Comparison of ENCODE assay signal across 8 mouse cellular contexts in the genomic region with DNA sequence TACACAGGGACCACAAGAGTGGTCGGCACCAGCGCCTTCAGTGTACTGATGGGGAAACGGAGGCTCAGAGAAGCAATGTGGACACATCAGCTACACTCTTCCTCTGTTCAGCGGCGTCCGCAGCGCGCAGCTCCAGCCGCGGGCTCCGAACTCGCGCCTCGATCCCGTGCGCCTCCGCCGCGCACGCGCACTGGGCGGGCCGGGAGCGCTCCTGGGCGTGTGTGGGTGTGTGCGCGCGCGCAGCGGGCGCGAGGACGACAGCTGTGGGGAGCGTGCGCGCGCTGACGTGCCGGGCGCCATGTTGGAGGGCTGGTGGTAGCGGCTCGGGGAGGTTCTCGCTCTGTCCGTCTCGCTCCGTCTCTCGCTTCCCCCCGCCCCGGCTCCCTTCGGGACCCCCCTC. TPM values are rescaled to one million over a fixed set of nuclear protein-coding genes. Genes with fewer than 3 reads are reported as not detected.
DNase-seq lines count a peak whose midpoint lies in the region; ATAC-seq and TF ChIP-seq lines count a peak whose summit lies in the region.

Ppp4r2 (plus strand) TSS at position 268 of the 400 bp plus-strand sequence.

- H3K4me2 ChIP-seq in heart, embryonic 11.5 days = peak within 1 kb of the TSS; percentile 67
- peak within 1 kb of the TSS; percentile 63 for H3K4me2 ChIP-seq in kidney, embryonic 16.5 days (replicated peaks; ENCODE audit: low read depth, low read length)
- peak within 1 kb of the TSS; percentile 95 for H3K4me2 ChIP-seq in myocyte (ENCODE audit: low read depth)

- peak; percentile 93 to 96 for DNase-seq in B cell, adult 2 months
- peak; percentile 96 for DNase-seq in brain, adult 2 months (ENCODE audit: low read depth, low spot score)
- peak; percentile 62 for DNase-seq in liver, adult 2 months (ENCODE audit: extremely low read depth, low read depth, low spot score)
- DNase-seq in splenic B cell, adult 2 months (ENCODE audit: low read depth, low spot score) = peak; percentile 95

- H3K9ac ChIP-seq in heart, embryonic 11.5 days (ENCODE audit: low read depth, low read length) = peak within 1 kb of the TSS; percentile 94
- peak within 1 kb of the TSS; percentile 96 for H3K9ac ChIP-seq in kidney, embryonic 16.5 days (replicated peaks; ENCODE audit: low read length)
- peak within 1 kb of the TSS; percentile 70 for H3K9ac ChIP-seq in liver, adult 2 months (ENCODE audit: low read depth, low read length)

- under 1% methylated on average over 42 of the region's 50 CpGs for WGBS in heart, embryonic 11.5 days (ENCODE audit: insufficient replicate concordance)
- under 1% methylated on average over 41 of the region's 50 CpGs for WGBS in kidney, embryonic 16.5 days
- WGBS in liver, adult 2 months = 2% methylated on average over 42 of the region's 50 CpGs

- H3K9me3 ChIP-seq in heart, embryonic 11.5 days (replicated peaks; ENCODE audit: control insufficient read depth, low read length) = no peaks in the 10 kb centered on the region
- no peaks in the 10 kb centered on the region for H3K9me3 ChIP-seq in kidney, embryonic 16.5 days (ENCODE audit: low read length)

- ATAC-seq in erythroblast, adult 5-6 weeks (replicated peaks; ENCODE audit: low FRiP score, poor library complexity, severe bottlenecking) = peak; percentile 93
- peak; percentile 88 for ATAC-seq in heart, embryonic 11.5 days (replicated peaks; ENCODE audit: insufficient number of reproducible peaks, low FRiP score, low TSS enrichment)
- peak; percentile 93 for ATAC-seq in kidney, embryonic 16.5 days (ENCODE audit: low FRiP score, low TSS enrichment)

- peak within 1 kb of the TSS; percentile 90 for H3K4me3 ChIP-seq in heart, embryonic 11.5 days (ENCODE audit: low read depth, low read length)
- peak within 1 kb of the TSS; percentile 93 for H3K4me3 ChIP-seq in kidney, embryonic 16.5 days (ENCODE audit: low read length)
- peak within 1 kb of the TSS; percentile 77 for H3K4me3 ChIP-seq in liver, adult 2 months (ENCODE audit: insufficient read depth, low read depth, low read length)
- peak within 1 kb of the TSS; percentile 41 for H3K4me3 ChIP-seq in myocyte

- H3ac ChIP-seq in myocyte (ENCODE audit: control insufficient read depth, insufficient read length) = peak within 1 kb of the TSS; percentile 90

- H3K27ac ChIP-seq in heart, embryonic 11.5 days (ENCODE audit: low read depth, low read length) = peak within 1 kb of the TSS; percentile 93
- peak within 1 kb of the TSS; percentile 89 for H3K27ac ChIP-seq in kidney, embryonic 16.5 days (ENCODE audit: low read length)
- peak within 1 kb of the TSS; percentile 14 for H3K27ac ChIP-seq in liver, adult 2 months (replicated peaks; ENCODE audit: insufficient read depth, low read depth, low read length)

- H3K79me2 ChIP-seq in liver, adult 2 months (ENCODE audit: control insufficient read depth, insufficient read depth, low read length) = peaks cover 15% of the 10 kb centered on the region; the same call in 1 of the 2 replicates
- H3K79me2 ChIP-seq in myocyte (ENCODE audit: control insufficient read depth, insufficient read depth) = peaks cover 49% of the 10 kb centered on the region

- H3K27me3 ChIP-seq in heart, embryonic 11.5 days (ENCODE audit: control insufficient read depth, insufficient read depth, low read length) = no peaks in the 10 kb centered on the region
- no peaks in the 10 kb centered on the region for H3K27me3 ChIP-seq in kidney, embryonic 16.5 days (ENCODE audit: insufficient read depth, low read length)
- H3K27me3 ChIP-seq in liver, adult 2 months (ENCODE audit: control insufficient read depth, insufficient read depth, low read length) = no peaks in the 10 kb centered on the region
- H3K27me3 ChIP-seq in myocyte (ENCODE audit: control insufficient read depth, insufficient read depth, insufficient read length) = no peaks in the 10 kb centered on the region
- H3K27me3 ChIP-seq in splenic B cell, adult 2 months (ENCODE audit: control insufficient read depth, insufficient read depth, low read length, poor library complexity, severe bottlenecking) = no peaks in the 10 kb centered on the region

- TF ChIP-seq POLR2A in liver, adult 2 months (IDR thresholded peaks at IDR 0.05; ENCODE audit: extremely low read depth, insufficient read depth, low read length) = 0 out of 2 replicates have a peak, but pooled peaks have one; percentile 54
- TF ChIP-seq POLR2A in myocyte (IDR thresholded peaks at IDR 0.05; ENCODE audit: insufficient read length, low read depth) = peak; percentile 46

- H3K4me1 ChIP-seq in heart, embryonic 11.5 days (ENCODE audit: control insufficient read depth, insufficient read depth, low read length) = peaks cover 5% of the 10 kb centered on the region; the same call in 1 of the 2 replicates
- H3K4me1 ChIP-seq in kidney, embryonic 16.5 days (ENCODE audit: insufficient read depth, low read length) = peaks cover 18% of the 10 kb centered on the region
- peaks cover 2% of the 10 kb centered on the region for H3K4me1 ChIP-seq in liver, adult 2 months (ENCODE audit: control insufficient read depth, insufficient read depth, low read length)

- no peak for TF ChIP-seq CTCF in liver, adult 2 months (IDR thresholded peaks at IDR 0.05; ENCODE audit: low read depth, low read length)

- peaks cover 21% of the 10 kb centered on the region for H3K36me3 ChIP-seq in heart, embryonic 11.5 days (ENCODE audit: control insufficient read depth, insufficient read depth, low read length)
- H3K36me3 ChIP-seq in kidney, embryonic 16.5 days (ENCODE audit: insufficient read depth, low read length) = peaks cover 20% of the 10 kb centered on the region
- peaks cover 20% of the 10 kb centered on the region for H3K36me3 ChIP-seq in liver, adult 2 months (ENCODE audit: control insufficient read depth, insufficient read depth, low read length)
- H3K36me3 ChIP-seq in myocyte (ENCODE audit: control insufficient read depth, insufficient read depth) = peaks cover 31% of the 10 kb centered on the region
- peaks cover 6% of the 10 kb centered on the region; the same call in 1 of the 2 replicates for H3K36me3 ChIP-seq in splenic B cell, adult 2 months (ENCODE audit: control insufficient read depth, insufficient read depth, low read length, poor library complexity, severe bottlenecking)

TF ChIP-seq in myocyte, 11 proteins besides CTCF, POLR2A, EP300 and RAD21:
- TF ChIP-seq REST (IDR thresholded peaks at IDR 0.05; ENCODE audit: insufficient read depth, insufficient read length) = no peak
- no peak for TF ChIP-seq USF1 (IDR thresholded peaks at IDR 0.05; ENCODE audit: low read depth)
- no peak for TF ChIP-seq MAX (IDR thresholded peaks at IDR 0.05; ENCODE audit: low read depth)
- TF ChIP-seq MYOG (IDR thresholded peaks at IDR 0.05; ENCODE audit: control insufficient read depth in 1 of 3, insufficient read depth in 1 of 3, insufficient read length in 2 of 3, low read depth in 2 of 3) = peak; percentile 47 to 95 (median 91)
- no peak for TF ChIP-seq CEBPB (IDR thresholded peaks at IDR 0.05; ENCODE audit: insufficient read depth, poor library complexity, severe bottlenecking)
- TF ChIP-seq TCF3 (IDR thresholded peaks at IDR 0.05; ENCODE audit: insufficient read length, low read depth) = peak; percentile 61
- TF ChIP-seq E2F4 (IDR thresholded peaks at IDR 0.05; ENCODE audit: insufficient read depth) = no peak
- TF ChIP-seq TCF12 (IDR thresholded peaks at IDR 0.05; ENCODE audit: insufficient read depth, poor library complexity, severe bottlenecking) = no peak
- no peak for TF ChIP-seq SRF (IDR thresholded peaks at IDR 0.05; ENCODE audit: control insufficient read depth, insufficient read length, low read depth)
- peak in 2 of 3 experiments; percentile 90 for TF ChIP-seq MYOD1 (IDR thresholded peaks at IDR 0.05; ENCODE audit: control insufficient read depth in 1 of 3, insufficient read length in 2 of 3, low read depth in 2 of 3)

RNA-seq across cellular contexts. Expression of gene Ppp4r2, which starts in this region (rescaled TPM):
- total RNA-seq in erythroblast, adult 5-6 weeks (2015; ENCODE audit: low replicate concordance) = 20.6 and 21.3 TPM in 2 replicates
- 46.5 and 49.8 TPM in 2 replicates for total RNA-seq in erythroblast, adult 5-6 weeks (2017; ENCODE audit: low replicate concordance)
- 21.9 and 25.1 TPM in 2 replicates for polyA plus RNA-seq in heart, embryonic 11.5 days (2014; fragmentation: Nextera tagmentation; extraction: Ambion mirVana)
- polyA plus RNA-seq in kidney, embryonic 16.5 days (2015; fragmentation: Nextera tagmentation; extraction: Ambion mirVana) = 16.7 and 17.7 TPM in 2 replicates
- 27.4 and 28.1 TPM in 2 replicates for total RNA-seq in liver, adult 2 months (2014; rRNA removed)
- 8.3 and 10.6 TPM in 2 replicates for polyA plus RNA-seq in liver, adult 2 months (2012; rRNA removed)
- 19.1 TPM for polyA plus RNA-seq in myocyte (2012; fragmentation: generic; extraction: Trizol)

Comparison
In these comparisons a context has a peak if more than half of its experiments do, and no peak if none do; other contexts are left out.
1. Peak in every context shown above with its lines: DNase-seq, ATAC-seq, H3K4me3 ChIP-seq and H3K27ac ChIP-seq.
2. H3K27ac ChIP-seq: peak in every context shown above with its lines; median percentile 93 in heart, embryonic 11.5 days; 89 in kidney, embryonic 16.5 days; 14 in liver, adult 2 months.
3. H3K4me3 ChIP-seq: peak in every context shown above with its lines; median percentile 93 in kidney, embryonic 16.5 days; 90 in heart, embryonic 11.5 days; 77 in liver, adult 2 months; 41 in myocyte.